Mouse (Mus musculus): Measurements from ENCODE around the gene Ssxb8. TPM values are rescaled to one million over a fixed set of nuclear protein-coding genes. Genes with fewer than 3 reads are reported as not detected.
"Not testable (repeated sequence)": the region's sequence is repeated elsewhere in the genome, so short reads cannot be mapped to it uniquely, and the experiment has no call there.

The Ssxb8 gene
- not detected in 2 replicates for polyA plus RNA-seq (2015; fragmentation: Nextera tagmentation; extraction: Ambion mirVana)

DNA sequence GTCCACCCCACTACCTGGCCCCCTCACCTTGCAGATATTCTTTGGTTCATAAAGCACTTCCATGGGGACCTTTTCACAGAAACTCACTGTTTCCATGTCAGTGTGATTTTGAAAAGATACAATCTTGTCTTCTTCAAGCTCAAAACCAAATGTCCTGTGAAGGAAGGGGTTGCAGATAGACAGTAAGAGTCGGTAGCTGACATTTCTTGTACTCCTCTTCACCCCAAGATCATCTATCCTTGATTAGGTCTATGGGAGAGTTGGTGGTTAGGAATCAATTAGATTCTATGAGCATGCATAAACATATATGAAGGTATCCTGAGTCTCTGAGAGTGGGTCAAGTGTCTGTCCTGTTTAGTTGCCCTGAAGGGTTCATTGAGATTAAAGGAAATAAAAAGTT lies at the start of gene Ssxb8:
Gene Ssxb8 (minus strand): TSS at position 101 of the 400 bp plus-strand sequence.
- not testable (repeated sequence) for H3K36me3 ChIP-seq (ENCODE audit: control insufficient read depth, insufficient read depth, low read length); H3K27ac ChIP-seq (ENCODE audit: low read length); H3K4me1 ChIP-seq (ENCODE audit: control insufficient read depth, insufficient read depth, low read length); H3K4me3 ChIP-seq (ENCODE audit: low read depth, low read length); ATAC-seq; H3K27me3 ChIP-seq (ENCODE audit: control insufficient read depth, insufficient read depth, low read depth, low read length); H3K9ac ChIP-seq (ENCODE audit: low read depth, low read length); H3K9me3 ChIP-seq (replicated peaks; ENCODE audit: control insufficient read depth, low read length, poor library complexity, severe bottlenecking); H3K4me2 ChIP-seq (ENCODE audit: low read length)
- 61% methylated on average over 1 of the region's 1 CpGs for WGBS

- 50% methylated on average over 5 of the region's 5 CpGs for WGBS
These were observed 42.3 kb upstream of the Ssxb8 start for GRCm38 (mm10) chrX:8732907-8733306.

GRCm38 (mm10) chrX:8663085-8663484 lies 27.6 kb downstream of the Ssxb8 start:
- no peak overlapping the region for H3K4me3 ChIP-seq (ENCODE audit: low read depth, low read length)
- WGBS: 83% methylated on average over 4 of the region's 4 CpGs
- no peaks in the 10 kb centered on the region for H3K36me3 ChIP-seq (ENCODE audit: control insufficient read depth, insufficient read depth, low read length)
- no peak for ATAC-seq
- H3K27ac ChIP-seq (ENCODE audit: low read length): no peak overlapping the region
- no peak overlapping the region for H3K9ac ChIP-seq (ENCODE audit: low read depth, low read length)
- H3K4me1 ChIP-seq (ENCODE audit: control insufficient read depth, insufficient read depth, low read length): no peaks in the 10 kb centered on the region
- no peak overlapping the region for H3K4me2 ChIP-seq (ENCODE audit: low read length)
- H3K27me3 ChIP-seq (ENCODE audit: control insufficient read depth, insufficient read depth, low read depth, low read length): no peaks in the 10 kb centered on the region
- H3K9me3 ChIP-seq (replicated peaks; ENCODE audit: control insufficient read depth, low read length, poor library complexity, severe bottlenecking): 0 out of 2 replicates have a peak, but pooled peaks cover 2% of the 10 kb centered on the region

More at GRCm38 (mm10) chrX:8732907-8733306, 42.3 kb upstream of the Ssxb8 start:
- Histone ChIP-seq H3K27me3 (ENCODE audit: control insufficient read depth, insufficient read depth, low read depth, low read length) (no peaks in the 10 kb centered on the region), H3K27ac (ENCODE audit: low read length) (no peak overlapping the region), H3K4me1 (ENCODE audit: control insufficient read depth, insufficient read depth, low read length) (no peaks in the 10 kb centered on the region), H3K36me3 (ENCODE audit: control insufficient read depth, insufficient read depth, low read length) (no peaks in the 10 kb centered on the region), H3K4me2 (ENCODE audit: low read length) (no peak overlapping the region), H3K4me3 (ENCODE audit: low read depth, low read length) (no peak overlapping the region), H3K9me3 (replicated peaks; ENCODE audit: control insufficient read depth, low read length, poor library complexity, severe bottlenecking) (peaks cover 2% of the 10 kb centered on the region; the same call in 1 of the 2 replicates), H3K9ac (ENCODE audit: low read depth, low read length) (no peak overlapping the region)
- ATAC-seq: no peak

Other genes with a start within 250 kb of the Ssxb8 start
- not detected in 2 replicates for gene Ssxb2, start 229.1 kb downstream of the Ssxb8 start, polyA plus RNA-seq (2015; fragmentation: Nextera tagmentation; extraction: Ambion mirVana)
- gene Gm14459, start 165.9 kb downstream of the Ssxb8 start, polyA plus RNA-seq (2015; fragmentation: Nextera tagmentation; extraction: Ambion mirVana): not detected in 2 replicates
- not detected in 2 replicates for gene Ssxb6, start 142.6 kb downstream of the Ssxb8 start, polyA plus RNA-seq (2015; fragmentation: Nextera tagmentation; extraction: Ambion mirVana)
- not detected in 2 replicates for gene Ssxb3, start 99.0 kb downstream of the Ssxb8 start, polyA plus RNA-seq (2015; fragmentation: Nextera tagmentation; extraction: Ambion mirVana)
- gene Ssx9, start 57.6 kb upstream of the Ssxb8 start, polyA plus RNA-seq (2015; fragmentation: Nextera tagmentation; extraction: Ambion mirVana): not detected in 2 replicates
- gene Ssxb5, start 112.8 kb upstream of the Ssxb8 start, polyA plus RNA-seq (2015; fragmentation: Nextera tagmentation; extraction: Ambion mirVana): not detected in 2 replicates
- not detected in 2 replicates for gene Gm6592, start 153.2 kb upstream of the Ssxb8 start, polyA plus RNA-seq (2015; fragmentation: Nextera tagmentation; extraction: Ambion mirVana)
- not detected in 2 replicates for gene Gm5751, start 183.4 kb upstream of the Ssxb8 start, polyA plus RNA-seq (2015; fragmentation: Nextera tagmentation; extraction: Ambion mirVana)
- 26.9 and 27.0 TPM in 2 replicates for gene B630019K06Rik, start 201.5 kb upstream of the Ssxb8 start, polyA plus RNA-seq (2015; fragmentation: Nextera tagmentation; extraction: Ambion mirVana)